Mouse (Mus musculus) erythroblast, embryonic 14.5 days (primary cell): ENCODE measurements around the gene A830031A19Rik. TPM values are rescaled to one million over a fixed set of nuclear protein-coding genes. Genes with fewer than 3 reads are reported as not detected.

Experiments
- H3K27me3 ChIP-seq: 2 replicates; pipeline ENCODE4 v1.6.1; 2012; ENCODE audit warnings: inconsistent platforms; ENCODE audit not compliant: control insufficient read depth
- H3K36me3 ChIP-seq: 2 replicates; pipeline ENCODE4 v1.6.1; 2012; ENCODE audit warnings: mild to moderate bottlenecking, inconsistent platforms; ENCODE audit not compliant: control insufficient read depth
- H3K4me1 ChIP-seq: 2 replicates; pipeline ENCODE4 v1.6.1; 2012; ENCODE audit warnings: inconsistent platforms; ENCODE audit not compliant: control insufficient read depth
- H3K4me3 ChIP-seq: replicated peaks from 2 replicates; pipeline ENCODE3; 2012; ENCODE audit warnings: moderate library complexity, mild to moderate bottlenecking, inconsistent platforms
- H3K9me3 ChIP-seq: 2 replicates; pipeline ENCODE4 v1.6.1; 2012; ENCODE audit warnings: low read length, inconsistent platforms, mixed read lengths; ENCODE audit not compliant: control insufficient read depth
- GATA1 ChIP-seq: IDR thresholded peaks from 2 replicates; pipeline ENCODE4 v1.6.1; 2012; ENCODE audit warnings: low read length, inconsistent platforms, mixed read lengths
- TAL1 ChIP-seq: IDR thresholded peaks from 3 replicates; pipeline ENCODE4 v1.6.1; 2012; ENCODE audit warnings: low read length, inconsistent platforms, mixed read lengths
- polyA plus RNA-seq: library from polyadenylated mRNA; stranded (reverse); fragments of >175 nt; gene quantifications from 2 replicates; pipeline ENCODE4 v1.2.3, GENCODE M21; 2012

Gene A830031A19Rik
- polyA plus RNA-seq, 1 experiment: not detected

- Histone ChIP-seq H3K4me3 (no peak overlapping the region), H3K9me3 (no peaks in the 10 kb centered on the region), H3K36me3 (peaks cover 86% of the 10 kb centered on the region), H3K27me3 (no peaks in the 10 kb centered on the region), H3K4me1 (peaks cover 94% of the 10 kb centered on the region)
- TF ChIP-seq TAL1 (no peak), GATA1 (no peak)
Measured at GRCm38 (mm10) chr11:24098662-24099061, 23.8 kb upstream of the A830031A19Rik start.

GRCm38 (mm10) chr11:24098069-24098468, 23.2 kb upstream of the A830031A19Rik start:
- Histone ChIP-seq H3K36me3 (peaks cover 86% of the 10 kb centered on the region), H3K4me1 (peaks cover 93% of the 10 kb centered on the region), H3K27me3 (no peaks in the 10 kb centered on the region), H3K9me3 (no peaks in the 10 kb centered on the region), H3K4me3 (no peak overlapping the region)
- no peak for TF ChIP-seq GATA1
- TF ChIP-seq TAL1: no peak

GRCm38 (mm10) chr11:24097026-24097425, 22.2 kb upstream of the A830031A19Rik start:
- TF ChIP-seq TAL1: no peak
- TF ChIP-seq GATA1: no peak

GRCm38 (mm10) chr11:24096483-24096882, 21.6 kb upstream of the A830031A19Rik start:
- H3K36me3 ChIP-seq: peaks cover 84% of the 10 kb centered on the region
- H3K4me1 ChIP-seq: peaks cover 88% of the 10 kb centered on the region
- no peak overlapping the region for H3K4me3 ChIP-seq
- TF ChIP-seq TAL1: no peak
- no peak for TF ChIP-seq GATA1
- no peaks in the 10 kb centered on the region for H3K27me3 ChIP-seq
- H3K9me3 ChIP-seq: no peaks in the 10 kb centered on the region

More at GRCm38 (mm10) chr11:24097026-24097425, 22.2 kb upstream of the A830031A19Rik start:
- Histone ChIP-seq H3K36me3 (peaks cover 85% of the 10 kb centered on the region), H3K9me3 (no peaks in the 10 kb centered on the region), H3K4me3 (no peak overlapping the region), H3K4me1 (peaks cover 89% of the 10 kb centered on the region), H3K27me3 (no peaks in the 10 kb centered on the region)

- Histone ChIP-seq H3K9me3 (no peaks in the 10 kb centered on the region), H3K36me3 (peaks cover 85% of the 10 kb centered on the region), H3K4me1 (peaks cover 83% of the 10 kb centered on the region), H3K4me3 (no peak overlapping the region), H3K27me3 (no peaks in the 10 kb centered on the region)
- TF ChIP-seq TAL1 (no peak), GATA1 (no peak)
Measured at GRCm38 (mm10) chr11:24095656-24096353, 21.0 kb upstream of the A830031A19Rik start.

- no peak overlapping the region for H3K4me3 ChIP-seq
- no peaks in the 10 kb centered on the region for H3K9me3 ChIP-seq
- TF ChIP-seq TAL1 (no peak), GATA1 (no peak)
- peaks cover 86% of the 10 kb centered on the region for H3K36me3 ChIP-seq
- H3K27me3 ChIP-seq: no peaks in the 10 kb centered on the region
- peaks cover 82% of the 10 kb centered on the region for H3K4me1 ChIP-seq
Measured at GRCm38 (mm10) chr11:24095236-24095635, 20.4 kb upstream of the A830031A19Rik start.

GRCm38 (mm10) chr11:24094086-24094487, 19.2 kb upstream of the A830031A19Rik start:
- H3K9me3 ChIP-seq: no peaks in the 10 kb centered on the region
- no peak overlapping the region for H3K4me3 ChIP-seq
- TF ChIP-seq TAL1 (no peak), GATA1 (no peak)
- H3K27me3 ChIP-seq: no peaks in the 10 kb centered on the region
- peaks cover 91% of the 10 kb centered on the region for H3K36me3 ChIP-seq
- H3K4me1 ChIP-seq: peaks cover 81% of the 10 kb centered on the region

- Histone ChIP-seq H3K36me3 (peaks cover 94% of the 10 kb centered on the region), H3K4me1 (peaks cover 77% of the 10 kb centered on the region), H3K4me3 (no peak overlapping the region), H3K27me3 (no peaks in the 10 kb centered on the region), H3K9me3 (no peaks in the 10 kb centered on the region)
- TF ChIP-seq GATA1: no peak
- TF ChIP-seq TAL1: no peak
Measured at GRCm38 (mm10) chr11:24092618-24093017, 17.8 kb upstream of the A830031A19Rik start.

GRCm38 (mm10) chr11:24091393-24092080, 16.7 kb upstream of the A830031A19Rik start:
- Histone ChIP-seq H3K9me3 (no peaks in the 10 kb centered on the region), H3K36me3 (peaks cover 94% of the 10 kb centered on the region), H3K27me3 (no peaks in the 10 kb centered on the region), H3K4me3 (no peak overlapping the region), H3K4me1 (peaks cover 76% of the 10 kb centered on the region)
- TF ChIP-seq TAL1: no peak
- no peak for TF ChIP-seq GATA1
